Mouse (Mus musculus) mouse trophoblast stem cell (cell line): ENCODE data around the gene Piezo1.

Experiments
- in situ Hi-C, 2 experiments: fragments of 300-500 bp; cut with MseI, MboI; formaldehyde crosslinking; loops; 2 replicates in 1 of 2; 3 replicates in 1 of 2; pipeline ENCODE4 v1.15.1; 2025

Gene Piezo1

DNA sequence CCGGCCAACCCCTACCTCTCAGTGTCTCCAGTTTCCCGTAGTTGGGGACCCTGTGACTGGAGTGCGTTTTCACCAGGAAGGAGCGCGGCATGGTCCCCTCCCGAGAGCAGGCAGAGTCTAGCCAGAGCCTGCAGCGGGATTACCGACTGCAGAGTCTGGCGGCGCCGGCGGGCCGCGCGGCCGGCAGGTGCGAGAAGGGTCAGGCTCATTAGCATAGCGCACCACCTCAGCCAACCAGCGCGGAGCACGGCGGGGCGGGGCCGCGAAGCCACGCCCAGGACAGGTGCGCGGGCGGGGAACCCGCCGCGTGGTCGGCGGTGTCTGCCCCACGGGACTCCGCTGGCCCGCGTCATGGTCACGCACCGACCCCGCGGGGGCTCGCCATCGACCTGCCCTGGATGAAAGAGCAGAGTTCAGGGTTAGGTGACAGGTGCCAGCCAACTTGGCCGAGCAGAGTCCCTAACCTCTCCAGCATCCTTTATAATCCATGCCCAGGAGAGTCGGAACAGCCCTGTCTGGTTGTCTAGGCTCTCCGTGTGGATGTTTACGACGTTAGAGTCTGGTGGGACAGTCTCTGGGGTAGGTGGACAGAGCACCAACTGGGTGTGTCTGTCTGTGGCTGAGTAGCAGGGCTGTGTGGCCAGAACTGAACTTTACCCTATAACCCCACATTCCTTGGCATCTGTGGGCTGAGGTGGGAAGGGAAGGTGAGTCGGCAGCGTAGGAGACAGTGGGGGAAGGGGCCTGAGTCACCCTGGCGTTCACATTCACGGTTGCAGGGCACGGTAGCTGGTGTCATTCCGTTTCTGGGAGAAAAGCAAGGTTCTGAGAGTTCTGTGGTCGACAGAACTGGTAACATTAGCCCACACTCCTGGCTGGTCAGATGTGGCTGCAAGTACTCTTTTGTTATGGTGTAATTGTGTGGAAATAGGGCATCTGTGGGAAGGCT is 90.3 kb downstream of the Piezo1 start, which contains the start of gene Snai3:
Gene Snai3 (minus strand): TSS at position 210 of the 949 bp plus-strand sequence.
- in situ Hi-C loops = no loop called here

GRCm38 (mm10) chr8:122459990-122460389 is 91.1 kb downstream of the Piezo1 start:
- in situ Hi-C loops = no loop called here

DNA sequence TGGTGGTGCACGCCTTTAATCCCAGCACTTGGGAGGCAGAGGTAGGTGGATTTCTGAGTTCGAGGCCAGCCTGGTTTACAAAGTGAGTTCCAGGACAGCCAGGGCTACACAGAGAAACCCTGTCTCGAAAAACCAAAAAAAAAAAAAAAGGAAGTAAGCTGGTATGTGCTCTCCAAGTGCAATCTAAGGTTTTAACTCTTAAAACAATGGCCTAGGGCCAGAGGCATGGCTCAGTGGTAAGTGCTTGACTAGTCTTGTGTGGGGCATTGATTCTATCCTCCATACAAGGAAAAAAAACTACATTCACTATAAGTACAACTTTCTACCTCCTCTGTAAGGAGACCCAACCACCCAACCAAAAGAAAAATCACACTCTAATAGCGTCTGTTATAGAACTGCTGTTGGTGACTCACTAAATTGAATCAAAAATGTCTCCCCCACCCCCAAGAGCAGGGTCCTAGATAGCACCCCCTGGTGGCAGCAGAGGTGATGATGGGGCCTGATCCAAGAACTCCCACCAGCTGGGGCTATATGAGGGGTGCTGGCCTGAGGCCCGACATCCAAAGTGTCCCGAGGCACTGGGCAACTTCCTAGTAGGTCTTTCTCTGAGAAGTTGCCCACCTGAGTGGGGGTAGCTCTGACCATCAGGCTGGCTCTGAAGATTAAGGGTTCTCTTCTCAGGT is 91.8 kb downstream of the Piezo1 start:
- in situ Hi-C loops = no loop called here

- in situ Hi-C loops = no loop called here
Observed at GRCm38 (mm10) chr8:122457171-122457570, 94.0 kb downstream of the Piezo1 start.

- in situ Hi-C loops = no loop called here
Observed at GRCm38 (mm10) chr8:122454409-122454808, 96.7 kb downstream of the Piezo1 start.

DNA sequence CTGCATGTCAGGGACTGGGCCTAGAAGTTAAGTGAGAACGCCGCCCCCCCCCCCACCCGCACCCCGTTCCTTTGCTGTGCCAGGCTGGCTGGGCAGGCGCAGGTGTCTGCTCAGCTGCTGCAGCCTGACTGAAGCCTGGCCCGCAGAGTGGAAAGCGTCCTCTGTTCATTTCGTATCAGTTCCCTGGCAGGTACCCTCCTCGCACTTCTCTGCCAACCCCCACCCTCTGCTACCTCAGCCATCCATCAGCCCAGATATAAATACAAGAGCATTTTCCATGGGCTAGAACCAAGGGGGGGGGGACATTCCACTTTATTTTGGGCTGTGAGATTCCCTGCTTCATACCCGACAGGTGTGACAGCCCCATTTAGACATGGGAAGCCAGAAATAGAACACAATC is 99.0 kb downstream of the Piezo1 start:
- in situ Hi-C loops = no loop called here

GRCm38 (mm10) chr8:122451161-122451703 is 99.9 kb downstream of the Piezo1 start:
- in situ Hi-C loops = no loop called here

- in situ Hi-C loops = no loop called here
Observed at GRCm38 (mm10) chr8:122445203-122445602, 105.9 kb downstream of the Piezo1 start.

DNA sequence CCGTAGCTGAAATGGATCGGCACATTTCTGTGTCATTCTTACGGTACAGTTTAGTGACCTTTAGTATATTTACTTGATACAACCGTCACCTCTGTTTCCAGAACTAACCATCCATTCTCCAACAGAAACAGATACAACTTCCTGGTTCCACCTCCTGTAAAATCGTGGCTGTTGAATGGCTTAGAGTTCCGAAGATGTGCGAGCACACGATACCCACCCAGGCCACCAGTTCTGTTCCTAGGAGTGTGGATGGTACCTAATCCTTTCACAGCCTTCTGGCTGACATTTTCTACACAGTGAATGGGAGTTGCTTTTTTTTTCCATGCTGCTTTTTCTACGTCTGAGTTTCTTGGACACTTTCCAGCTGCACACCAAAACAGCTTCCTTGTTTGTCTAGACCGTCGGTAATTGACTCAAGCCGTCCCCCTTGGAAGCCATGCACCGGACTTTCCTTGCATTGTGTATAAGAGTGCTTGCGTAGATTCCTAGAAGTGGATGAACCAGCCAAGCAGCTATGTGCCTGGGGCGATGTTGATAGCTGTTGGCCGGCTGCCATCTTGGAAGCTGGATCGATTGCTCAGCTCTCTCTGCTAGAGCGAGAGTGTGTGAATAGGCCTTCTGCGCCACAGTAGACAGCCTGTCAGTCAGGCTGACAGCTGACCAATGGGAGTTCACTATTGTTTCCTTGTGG is 106.9 kb downstream of the Piezo1 start:
- in situ Hi-C loops = no loop called here

DNA sequence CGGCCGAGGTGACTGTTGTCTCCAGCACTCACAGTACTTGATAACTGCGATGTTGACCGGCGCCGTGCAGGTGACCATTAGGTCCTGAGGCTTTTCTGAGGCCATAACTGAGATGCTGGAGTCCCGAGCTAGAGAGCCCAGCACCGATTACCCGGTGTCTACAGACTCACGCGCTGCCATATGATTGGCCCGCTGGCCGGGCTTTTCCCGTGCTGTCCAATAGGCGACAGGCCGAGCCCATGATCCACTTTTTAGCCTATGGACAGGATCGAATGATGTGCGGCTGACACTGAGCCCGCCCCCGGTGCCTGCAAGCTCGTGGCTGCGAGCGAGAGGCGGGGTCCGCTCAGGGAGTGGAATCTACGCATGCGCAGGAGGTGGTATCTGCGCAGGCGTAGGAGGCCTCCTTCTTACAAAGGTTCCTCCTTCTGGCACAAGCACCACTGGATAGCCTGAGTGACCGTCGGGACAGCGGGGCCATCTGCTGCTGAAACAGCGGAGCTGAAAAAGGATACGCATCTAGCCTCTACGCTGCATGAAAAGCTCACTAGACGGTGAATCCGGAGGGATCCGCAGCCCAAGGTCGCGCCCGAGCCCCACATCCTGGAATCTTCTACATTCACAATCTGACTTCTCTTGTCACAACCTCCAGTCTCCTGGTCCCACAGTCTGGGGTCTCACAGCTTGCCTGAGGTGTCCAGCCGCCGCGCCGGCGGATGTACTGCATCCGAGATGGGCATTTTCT is 107.7 kb downstream of the Piezo1 start, which contains the start of gene Mvd:
Gene Mvd (minus strand): TSS at position 161 of the 745 bp plus-strand sequence.
- in situ Hi-C loops = no loop called here

DNA sequence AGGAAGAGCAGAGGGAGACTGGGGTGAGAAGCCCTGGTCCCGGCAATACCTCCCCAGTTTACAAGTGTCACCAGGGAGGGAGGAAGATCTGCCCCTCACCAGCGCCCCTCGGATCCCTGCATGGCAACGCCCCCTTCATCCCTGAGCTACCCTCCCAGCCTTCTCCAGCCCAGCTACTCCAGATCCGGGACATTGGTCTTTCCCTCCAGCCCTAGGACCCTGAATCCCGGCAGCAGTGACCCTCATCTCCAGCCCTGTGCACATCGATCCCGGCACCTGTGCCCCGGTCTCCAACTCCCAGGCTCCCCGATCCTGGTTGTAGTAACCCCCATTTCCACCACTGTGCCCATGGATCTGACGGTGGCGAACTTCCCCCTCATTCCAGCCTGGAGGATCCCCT is 108.3 kb downstream of the Piezo1 start:
- in situ Hi-C loops = no loop called here

DNA sequence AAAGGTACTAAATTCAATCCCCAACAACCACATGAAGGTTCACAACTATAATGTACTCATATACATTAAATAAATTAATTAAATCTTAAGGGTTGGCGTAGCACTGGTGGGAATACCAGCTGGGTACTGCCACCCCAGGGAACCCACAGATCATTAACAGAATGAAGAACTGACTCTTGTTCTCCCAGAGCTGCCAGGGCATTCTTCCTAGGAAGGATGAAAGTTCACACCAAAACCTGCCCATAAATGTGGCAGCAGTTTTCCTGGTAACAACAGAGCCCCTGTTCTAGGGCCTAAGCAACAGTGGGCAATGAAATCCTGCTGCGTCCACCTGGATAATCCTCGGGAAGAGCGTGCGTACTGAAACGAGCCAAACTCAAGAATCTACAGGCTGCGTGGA is 108.8 kb downstream of the Piezo1 start:
- in situ Hi-C loops = no loop called here

GRCm38 (mm10) chr8:122441326-122441725 is 109.8 kb downstream of the Piezo1 start:
- in situ Hi-C loops = no loop called here

- in situ Hi-C loops = no loop called here
Observed at GRCm38 (mm10) chr8:122439336-122439735, 111.8 kb downstream of the Piezo1 start.

- in situ Hi-C loops = no loop called here
Observed at GRCm38 (mm10) chr8:122437708-122438331, 113.3 kb downstream of the Piezo1 start.

DNA sequence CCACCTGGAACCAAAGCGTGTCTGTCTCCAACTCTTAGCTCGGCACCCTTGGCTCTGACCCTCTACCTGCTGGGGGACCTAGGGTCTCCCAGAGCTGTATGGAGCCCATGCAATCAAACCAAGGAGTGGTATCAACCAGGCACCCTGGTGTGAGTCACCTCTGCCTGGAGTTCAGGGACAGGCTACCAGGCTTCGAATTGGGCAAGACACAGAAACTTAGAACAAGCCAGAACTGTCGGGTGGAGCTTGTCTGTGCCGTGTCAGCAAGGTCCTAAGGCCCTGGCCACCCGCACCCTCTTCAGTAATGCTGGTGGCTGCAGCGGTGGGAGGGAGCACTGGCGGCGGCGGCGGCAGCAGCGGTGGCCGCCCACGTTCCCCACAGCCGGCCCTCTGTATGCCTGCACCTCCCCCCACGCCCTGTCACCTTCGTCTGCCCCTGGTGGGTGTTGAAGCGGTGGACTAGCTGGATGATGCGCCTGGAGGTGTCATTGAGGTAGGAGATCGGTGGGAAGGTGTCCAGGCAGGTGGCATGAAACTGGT is 114.5 kb downstream of the Piezo1 start:
- in situ Hi-C loops = no loop called here

- in situ Hi-C loops = no loop called here
Observed at GRCm38 (mm10) chr8:122436146-122436545, 115.0 kb downstream of the Piezo1 start.

- in situ Hi-C loops = no loop called here
Observed at GRCm38 (mm10) chr8:122435375-122435774, 115.8 kb downstream of the Piezo1 start.

DNA sequence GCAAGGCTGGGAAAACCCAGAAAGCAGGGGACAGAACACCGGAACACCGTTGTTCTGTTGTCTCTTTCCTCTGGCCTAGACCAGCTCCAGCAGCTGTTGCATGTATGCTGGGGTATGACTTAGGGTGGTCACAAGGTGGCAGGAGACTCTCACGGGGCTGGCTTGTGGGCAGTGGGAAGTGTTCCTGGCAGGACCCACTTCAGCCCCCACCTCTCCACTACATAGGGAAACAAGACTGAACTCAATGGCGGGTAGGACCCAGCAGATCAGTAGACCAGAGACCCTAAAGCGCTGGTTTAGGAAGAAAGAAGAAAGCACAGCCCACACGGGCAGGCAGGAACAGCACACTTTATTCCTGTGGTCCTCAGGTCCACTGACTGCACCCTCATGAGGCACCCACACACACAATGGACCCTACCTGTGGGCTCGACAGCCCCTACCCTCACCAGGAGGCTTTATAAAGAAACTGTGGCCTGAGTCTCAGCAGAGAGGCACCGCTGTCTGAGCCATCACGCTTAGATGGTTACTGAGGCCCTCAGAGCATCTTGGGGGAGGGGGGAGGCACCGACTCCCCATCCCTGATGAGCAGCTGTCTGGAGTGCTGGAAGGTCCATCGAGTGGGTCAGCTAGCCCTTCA is 117.7 kb downstream of the Piezo1 start:
- in situ Hi-C loops = no loop called here
